Mouse (Mus musculus) cerebellum, adult 18-20 months (tissue): Measurements from ENCODE around the gene Cnksr3.

Source experiments
- DNase-seq, 2 experiments: peaks; one replicate each; pipeline ENCODE4 v3.0.0; 2021

Gene Cnksr3

GRCm38 (mm10) chr10:7196668-7197400, 15.2 kb downstream of the Cnksr3 start:
- peak in 1 of 2 experiments; percentile 22 for DNase-seq

GRCm38 (mm10) chr10:7195927-7196326, 16.1 kb downstream of the Cnksr3 start:
- no peak for DNase-seq

GRCm38 (mm10) chr10:7191721-7192413, 20.2 kb downstream of the Cnksr3 start:
- no peak for DNase-seq

- no peak for DNase-seq
These were observed 22.8 kb downstream of the Cnksr3 start for GRCm38 (mm10) chr10:7189194-7189593.

- no peak for DNase-seq
These were observed 24.2 kb downstream of the Cnksr3 start for GRCm38 (mm10) chr10:7187881-7188280.

- DNase-seq, result peak; percentile 28 to 55
These were observed 25.0 kb downstream of the Cnksr3 start for GRCm38 (mm10) chr10:7186992-7187391.

DNA sequence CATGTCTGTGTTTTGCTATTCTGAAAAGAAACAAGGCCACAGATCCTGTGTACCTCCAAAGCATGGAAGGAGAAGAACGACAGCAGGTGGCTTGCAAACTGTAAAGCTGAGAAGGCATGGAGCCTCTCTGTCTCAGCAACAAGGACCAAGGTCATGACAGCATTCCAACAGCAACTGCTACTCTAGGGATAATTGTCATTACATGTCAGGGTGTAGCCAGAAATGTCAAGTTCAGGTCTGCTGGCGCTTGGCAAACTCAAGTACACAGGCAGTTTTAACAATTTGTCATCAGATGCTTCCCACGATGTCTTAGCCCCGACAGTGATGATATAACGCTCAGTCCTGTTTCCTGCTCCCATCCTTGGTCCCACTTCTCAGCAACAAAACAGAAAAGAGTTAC, 26.0 kb downstream of the Cnksr3 start:
- DNase-seq, result no peak

GRCm38 (mm10) chr10:7183171-7183631, 28.8 kb downstream of the Cnksr3 start:
- no peak for DNase-seq

- DNase-seq, result peak; percentile 70 to 78
These were observed 29.4 kb downstream of the Cnksr3 start for GRCm38 (mm10) chr10:7182555-7183170.

- no peak for DNase-seq
These were observed 31.7 kb downstream of the Cnksr3 start for GRCm38 (mm10) chr10:7180296-7180695.

GRCm38 (mm10) chr10:7178571-7178970, 33.5 kb downstream of the Cnksr3 start:
- no peak for DNase-seq

DNA sequence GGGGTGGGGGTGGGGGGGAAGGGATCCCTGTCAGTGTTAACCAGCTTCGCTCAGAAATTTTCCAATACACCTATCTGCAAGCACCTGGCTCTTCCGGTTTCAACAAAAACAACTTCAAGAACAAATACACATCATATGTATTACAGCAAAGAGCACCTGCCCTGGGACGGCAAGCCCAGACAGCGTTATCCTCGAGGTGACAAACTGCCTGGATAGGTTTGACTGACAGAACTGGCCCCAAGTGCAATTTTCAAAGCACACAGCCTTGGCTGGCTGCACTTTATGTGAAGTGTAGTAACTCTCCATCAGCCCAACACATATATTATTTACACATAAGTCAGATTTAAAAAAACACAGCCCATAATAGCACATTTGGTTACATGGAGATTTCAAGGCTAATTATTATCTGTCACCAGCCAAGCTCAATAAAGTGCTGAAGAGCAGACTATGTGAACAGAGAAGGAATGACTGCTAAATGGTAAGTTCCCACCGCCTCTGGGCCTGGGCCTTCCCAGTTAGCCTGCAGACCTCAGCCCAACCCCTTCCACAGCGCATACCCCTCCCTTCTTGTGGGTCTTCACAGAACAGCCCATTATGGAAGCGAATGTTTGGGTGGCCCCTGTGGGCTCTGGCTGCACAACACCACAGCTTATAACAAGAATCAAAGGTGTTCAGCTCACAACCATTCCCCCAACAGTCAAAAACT, 35.7 kb downstream of the Cnksr3 start:
- DNase-seq, result no peak

DNA sequence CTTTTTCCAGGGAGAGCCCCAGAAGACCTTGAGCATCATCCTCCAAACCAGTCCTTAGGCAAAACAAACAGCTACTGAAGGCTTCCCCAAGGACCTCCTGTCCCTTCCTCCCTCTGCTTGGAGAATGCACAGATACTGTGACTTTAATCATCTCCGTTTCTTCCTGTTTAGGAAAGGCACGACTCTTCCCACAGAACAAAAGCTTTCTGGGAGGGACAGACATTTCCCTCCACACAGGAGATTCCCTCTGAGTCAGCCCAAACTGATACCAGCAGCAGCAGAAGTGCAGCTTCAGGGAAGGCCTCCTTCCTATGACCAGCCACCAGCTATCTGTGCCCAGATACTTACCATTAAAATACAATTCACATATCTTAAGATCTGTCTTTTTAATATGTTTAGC, 37.6 kb downstream of the Cnksr3 start:
- no peak for DNase-seq

GRCm38 (mm10) chr10:7173098-7173497, 38.9 kb downstream of the Cnksr3 start:
- no peak for DNase-seq

GRCm38 (mm10) chr10:7170434-7170833, 41.6 kb downstream of the Cnksr3 start:
- DNase-seq, result no peak

DNA sequence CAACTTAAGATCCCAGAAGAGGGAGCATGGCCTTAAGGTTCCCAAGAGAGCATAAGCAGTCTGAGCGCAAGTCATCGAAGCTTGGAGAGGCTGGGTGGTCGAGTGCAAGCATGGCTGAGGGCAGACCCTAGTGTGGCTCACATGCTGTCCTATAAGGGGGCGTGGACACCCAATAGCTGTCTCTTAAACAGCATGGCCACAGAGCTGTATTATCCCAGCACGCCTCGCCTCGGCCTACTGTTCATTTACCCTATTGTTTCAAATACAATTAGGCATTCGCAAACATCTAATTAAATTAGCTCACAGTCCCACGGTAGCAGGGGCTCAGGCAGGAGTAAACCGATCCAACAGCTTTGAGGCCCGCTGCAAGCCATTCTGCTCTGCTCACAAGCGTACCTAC, 49.0 kb downstream of the Cnksr3 start:
- DNase-seq, result no peak

DNA sequence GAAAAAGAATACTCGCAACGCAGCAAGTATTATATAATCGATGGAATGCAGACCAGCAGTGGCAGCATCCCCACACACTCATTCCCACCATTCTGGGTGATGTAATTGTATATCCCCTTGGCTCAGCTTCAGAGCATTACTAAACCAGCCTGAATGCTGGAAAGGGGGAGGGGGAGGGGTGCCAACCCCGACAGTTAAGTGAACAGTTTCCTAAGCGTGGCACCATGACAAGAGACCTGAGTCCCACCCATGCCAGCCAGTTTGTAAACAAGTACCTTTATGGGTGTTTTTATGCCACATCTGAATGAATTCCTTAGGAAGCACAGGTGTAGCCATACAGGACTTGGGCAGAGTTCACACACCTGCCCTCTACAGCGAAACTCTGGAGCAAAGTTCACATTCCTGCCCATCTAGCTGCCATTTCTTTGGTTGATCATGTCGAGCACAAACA, 53.0 kb downstream of the Cnksr3 start:
- DNase-seq, result no peak

GRCm38 (mm10) chr10:7158285-7159060, 53.6 kb downstream of the Cnksr3 start:
- DNase-seq, result peak in 1 of 2 experiments; percentile 57

DNA sequence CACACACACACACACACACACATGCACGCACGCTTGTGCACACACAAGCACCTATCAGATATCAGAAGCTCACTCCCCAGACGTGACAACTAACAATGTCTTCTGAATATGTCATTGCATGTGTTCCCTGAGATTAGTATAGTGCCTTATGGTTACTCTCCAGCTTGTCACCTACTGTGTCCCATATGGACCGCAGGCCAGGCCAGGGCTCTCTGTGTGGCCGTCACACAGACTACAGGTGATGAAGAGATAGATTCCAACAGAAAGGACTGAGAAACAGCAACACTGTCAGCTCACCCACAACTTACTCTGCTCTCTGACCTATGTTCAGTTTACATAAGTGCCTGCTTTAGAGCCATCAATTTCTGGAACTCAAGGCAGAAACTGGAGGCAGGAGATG, 57.2 kb downstream of the Cnksr3 start:
- peak in 1 of 2 experiments; percentile 44 for DNase-seq

- no peak for DNase-seq
These were observed 59.1 kb downstream of the Cnksr3 start for GRCm38 (mm10) chr10:7152926-7153325.

DNA sequence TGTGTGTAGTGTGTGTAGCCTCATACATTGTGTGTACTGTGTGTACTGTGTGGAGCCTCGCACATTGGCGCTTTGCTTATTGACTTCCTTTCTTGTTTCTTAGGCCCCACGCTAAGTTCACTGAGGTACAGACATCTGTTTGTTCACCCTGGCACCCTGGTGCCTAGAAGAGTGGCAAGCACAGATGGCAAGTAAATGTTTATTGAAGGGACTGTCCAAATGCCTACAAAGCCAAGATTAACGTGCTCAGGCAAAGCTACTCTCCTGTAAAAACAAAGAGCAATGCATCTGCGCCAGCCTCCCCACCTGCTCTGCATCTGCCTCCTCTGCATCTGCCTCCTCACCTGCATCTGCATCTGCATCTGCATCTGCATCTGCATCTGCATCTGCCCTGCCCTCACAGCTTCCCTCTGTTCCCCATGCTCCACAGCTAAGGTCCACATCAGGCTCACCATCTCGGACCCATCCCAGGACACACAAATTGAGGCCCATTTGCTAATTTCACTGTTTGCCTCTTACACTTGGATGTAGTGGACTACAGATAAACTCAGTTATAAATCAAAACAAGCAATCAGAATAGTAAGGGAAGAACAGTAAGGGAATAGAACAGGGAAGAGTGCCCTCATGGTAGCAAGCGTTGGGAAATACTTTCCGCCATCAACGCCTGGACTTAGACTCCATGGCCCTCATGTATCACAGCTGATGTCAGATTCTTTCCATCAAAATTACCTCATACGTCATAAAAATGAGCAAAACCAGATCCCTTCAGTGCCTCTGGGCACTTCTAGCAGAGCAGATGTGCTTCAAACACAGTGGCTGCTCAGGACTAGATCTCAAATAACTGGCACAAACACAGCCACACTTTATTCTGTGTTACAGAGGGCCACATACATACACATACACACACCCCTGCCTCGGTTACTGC, 62.1 kb downstream of the Cnksr3 start:
- DNase-seq, result peak; percentile 50 to 52
